Mouse (Mus musculus) heart, embryonic 16.5 days (tissue): ENCODE data around the gene Zbtb17. TPM values are rescaled to one million over a fixed set of nuclear protein-coding genes. Genes with fewer than 3 reads are reported as not detected.

Source experiments
- ATAC-seq: fragments of 200-750 bp; cut with Nextera tagmentation; replicated peaks from 2 replicates; pipeline ENCODE4 v1.8.0; 2017; ENCODE audit warnings: moderate number of reproducible peaks; ENCODE audit not compliant: insufficient read depth, low FRiP score; ENCODE audit errors: extremely low read depth
- H3K27ac ChIP-seq: fragments of 300-500 bp; sonication (generic); 2 replicates; pipeline ENCODE4 v1.5.1; 2014; ENCODE audit warnings: mild to moderate bottlenecking, low read length, control low read depth, moderate library complexity
- H3K27me3 ChIP-seq: fragments of 300-500 bp; sonication (generic); 2 replicates; pipeline ENCODE4 v1.6.1; 2014; ENCODE audit warnings: low read length, mixed read lengths; ENCODE audit not compliant: control insufficient read depth, insufficient read depth
- H3K36me3 ChIP-seq: fragments of 300-500 bp; sonication (generic); 2 replicates; pipeline ENCODE4 v1.6.1; 2014; ENCODE audit not compliant: control insufficient read depth, insufficient read depth
- H3K4me1 ChIP-seq: fragments of 300-500 bp; sonication (generic); 2 replicates; pipeline ENCODE4 v1.6.1; 2014; ENCODE audit warnings: low read length, mixed read lengths; ENCODE audit not compliant: control insufficient read depth, insufficient read depth
- H3K4me2 ChIP-seq: fragments of 300-500 bp; sonication (generic); 2 replicates; pipeline ENCODE4 v1.6.1; 2014; ENCODE audit warnings: low read depth, mild to moderate bottlenecking, control low read depth, low read length
- H3K4me3 ChIP-seq: fragments of 300-500 bp; sonication (generic); 2 replicates; pipeline ENCODE4 v1.5.1; 2014; ENCODE audit warnings: mild to moderate bottlenecking, control low read depth, low read length
- H3K9ac ChIP-seq: fragments of 300-500 bp; sonication (generic); 2 replicates; pipeline ENCODE4 v1.6.1; 2014; ENCODE audit warnings: low read length, control low read depth
- H3K9me3 ChIP-seq: fragments of 300-500 bp; sonication (generic); replicated peaks from 2 replicates; pipeline ENCODE4 v1.6.1; 2016; ENCODE audit warnings: low read length; ENCODE audit not compliant: control insufficient read depth
- WGBS: fragments of 180-500 bp; shearing (Covaris S2); extraction: QIAGEN DNeasy Blood & Tissue Kit; methylation state at CpG from one replicate; pipeline ENCODE4 v1.1.7; 2014; 5-methylcytosine and 5-hydroxymethylcytosine counted together
- polyA plus RNA-seq: library from polyadenylated mRNA; unstranded; fragments of >200 nt; fragmentation: Nextera tagmentation; extraction: Ambion mirVana; gene quantifications from 2 replicates; pipeline ENCODE4 v1.2.1, GENCODE M21; 2015

Zbtb17 gene
- polyA plus RNA-seq, 1 experiment from 2014 or later: 22.2 TPM

DNA sequence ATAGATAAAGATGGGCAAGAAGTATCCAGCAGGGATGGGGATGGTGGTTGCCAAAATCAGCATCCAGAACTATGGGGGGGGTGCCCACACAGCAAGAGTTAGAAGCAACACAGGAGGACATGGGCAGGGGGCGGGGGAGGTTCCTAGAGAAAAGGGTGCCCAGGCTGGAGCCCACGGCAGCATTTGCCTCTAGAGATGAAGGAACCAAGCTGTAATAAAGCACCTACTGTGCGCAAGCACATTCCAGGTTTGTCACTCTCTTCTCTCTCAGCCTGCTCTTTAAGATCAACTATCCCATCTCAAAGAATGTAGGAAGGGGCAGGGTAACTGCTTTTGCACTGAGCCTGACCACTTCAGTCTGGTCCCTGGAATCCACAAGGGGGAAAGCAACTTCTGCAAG lies 35.9 kb upstream of the Zbtb17 start:
- no peak for ATAC-seq
- 90% methylated on average over 3 of the region's 3 CpGs for WGBS
- Histone ChIP-seq H3K36me3 (no peaks in the 10 kb centered on the region), H3K9me3 (no peaks in the 10 kb centered on the region), H3K4me3 (no peak overlapping the region), H3K9ac (no peak overlapping the region), H3K4me1 (peaks cover 17% of the 10 kb centered on the region), H3K27ac (no peak overlapping the region), H3K27me3 (peaks cover 3% of the 10 kb centered on the region; the same call in 1 of the 2 replicates), H3K4me2 (no peak overlapping the region)

DNA sequence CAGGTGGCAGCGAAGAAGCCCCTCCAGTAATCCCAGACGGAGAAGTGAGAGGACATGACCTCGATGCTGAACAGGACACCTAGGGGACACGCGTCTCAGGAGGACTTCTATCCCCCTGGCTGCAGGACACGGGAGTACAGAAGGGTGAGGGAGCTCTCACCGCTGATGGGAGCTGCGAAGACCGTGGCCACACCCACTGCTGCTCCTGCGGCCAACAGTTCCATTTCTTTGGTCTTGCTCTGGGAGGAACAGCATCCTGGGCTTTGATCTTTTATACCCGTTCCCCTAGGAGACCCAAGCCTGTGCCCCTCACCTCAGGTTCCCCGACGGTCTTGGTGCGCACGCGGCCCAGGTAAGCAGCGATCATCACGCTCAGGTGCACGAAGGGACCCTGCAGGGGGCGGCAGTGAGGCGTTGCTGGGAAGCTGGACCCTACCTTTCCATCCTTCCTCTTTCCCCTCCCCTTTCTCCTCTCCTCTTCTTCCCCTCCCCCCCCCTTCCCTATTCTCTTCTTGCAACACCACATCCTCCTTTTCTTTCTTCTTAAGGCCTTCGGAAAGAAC lies 32.9 kb upstream of the Zbtb17 start:
- Histone ChIP-seq H3K27me3 (no peaks in the 10 kb centered on the region), H3K4me2 (no peak overlapping the region), H3K27ac (no peak overlapping the region), H3K9ac (no peak overlapping the region), H3K36me3 (no peaks in the 10 kb centered on the region), H3K4me1 (peaks cover 9% of the 10 kb centered on the region), H3K9me3 (no peaks in the 10 kb centered on the region), H3K4me3 (no peak overlapping the region)
- 27% methylated on average over 22 of the region's 22 CpGs for WGBS
- no peak for ATAC-seq

DNA sequence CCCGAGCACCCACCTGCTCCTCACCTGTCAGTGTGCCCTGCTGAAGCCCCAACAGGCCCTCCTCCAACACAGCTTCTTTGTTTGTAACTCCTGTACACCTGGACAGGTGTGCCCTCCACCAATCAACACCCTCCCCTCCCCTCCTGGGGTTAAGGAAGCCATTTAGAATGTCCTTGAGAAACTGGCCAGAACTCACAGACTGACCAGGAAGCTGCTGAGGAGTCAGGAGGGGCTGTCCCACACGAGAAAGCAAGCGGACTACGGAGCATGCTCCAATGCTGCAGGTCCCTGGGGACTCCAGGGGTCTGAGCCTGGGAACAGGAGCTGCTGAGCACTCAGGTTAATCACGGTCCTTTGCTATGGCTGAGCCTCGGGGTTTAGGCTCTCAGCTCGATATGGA lies 28.5 kb upstream of the Zbtb17 start, which contains the start of gene Clcnkb:
Gene Clcnkb (minus strand): TSS at position 91 of the 400 bp plus-strand sequence.
- Histone ChIP-seq H3K4me1 (peaks cover 16% of the 10 kb centered on the region), H3K27me3 (no peaks in the 10 kb centered on the region), H3K36me3 (no peaks in the 10 kb centered on the region), H3K4me2 (no peak within 1 kb of the TSS), H3K9ac (no peak within 1 kb of the TSS), H3K27ac (no peak within 1 kb of the TSS), H3K4me3 (no peak within 1 kb of the TSS), H3K9me3 (no peaks in the 10 kb centered on the region)
- 65% methylated on average over 7 of the region's 7 CpGs for WGBS
- no peak for ATAC-seq

DNA sequence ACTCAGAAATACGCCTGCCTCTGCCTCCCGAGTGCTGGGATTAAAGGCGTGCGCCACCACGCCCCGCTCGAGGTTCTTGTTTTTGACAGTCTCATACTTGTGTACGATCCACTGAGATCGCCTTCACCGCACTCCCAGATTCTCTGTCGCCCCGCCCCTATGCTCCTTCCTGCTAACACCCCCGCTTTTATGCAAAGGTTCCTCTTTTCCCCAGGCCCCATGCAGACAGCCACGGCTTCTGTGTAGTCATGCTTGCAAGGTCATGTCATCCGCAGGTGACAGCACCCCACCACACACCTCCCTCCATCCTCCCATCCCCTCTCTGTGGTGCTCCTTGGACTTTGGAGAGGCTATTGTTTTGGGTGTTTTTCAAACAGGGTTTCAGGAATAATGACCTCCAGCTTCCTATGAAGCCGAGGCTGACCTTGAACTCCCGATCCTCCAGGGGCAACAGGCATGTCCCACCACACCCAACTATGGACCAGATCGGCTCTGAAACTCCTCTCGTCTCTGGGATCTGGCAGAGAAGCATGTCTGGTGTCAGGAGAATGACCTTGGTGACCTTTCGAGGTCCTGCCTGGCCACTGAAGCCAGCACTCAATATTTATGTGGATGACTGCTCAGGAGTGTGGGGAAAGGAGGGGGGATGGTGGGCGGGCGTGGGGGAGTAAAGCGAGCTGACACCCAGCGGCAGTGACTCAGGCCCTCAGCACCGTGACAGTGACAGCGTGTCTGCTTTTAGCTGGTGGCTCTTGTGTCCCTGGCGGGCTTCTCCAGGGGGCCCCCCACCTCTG lies 24.9 kb upstream of the Zbtb17 start:
- Histone ChIP-seq H3K36me3 (no peaks in the 10 kb centered on the region), H3K4me2 (peak overlapping the region; percentile 64), H3K4me1 (peaks cover 21% of the 10 kb centered on the region), H3K9me3 (no peaks in the 10 kb centered on the region), H3K9ac (peak overlapping the region; percentile 98), H3K4me3 (no peak overlapping the region), H3K27ac (peak overlapping the region; percentile 100), H3K27me3 (no peaks in the 10 kb centered on the region)
- peak; percentile 29; the same call in 1 of the 2 replicates for ATAC-seq
- WGBS: 47% methylated on average over 27 of the region's 27 CpGs

DNA sequence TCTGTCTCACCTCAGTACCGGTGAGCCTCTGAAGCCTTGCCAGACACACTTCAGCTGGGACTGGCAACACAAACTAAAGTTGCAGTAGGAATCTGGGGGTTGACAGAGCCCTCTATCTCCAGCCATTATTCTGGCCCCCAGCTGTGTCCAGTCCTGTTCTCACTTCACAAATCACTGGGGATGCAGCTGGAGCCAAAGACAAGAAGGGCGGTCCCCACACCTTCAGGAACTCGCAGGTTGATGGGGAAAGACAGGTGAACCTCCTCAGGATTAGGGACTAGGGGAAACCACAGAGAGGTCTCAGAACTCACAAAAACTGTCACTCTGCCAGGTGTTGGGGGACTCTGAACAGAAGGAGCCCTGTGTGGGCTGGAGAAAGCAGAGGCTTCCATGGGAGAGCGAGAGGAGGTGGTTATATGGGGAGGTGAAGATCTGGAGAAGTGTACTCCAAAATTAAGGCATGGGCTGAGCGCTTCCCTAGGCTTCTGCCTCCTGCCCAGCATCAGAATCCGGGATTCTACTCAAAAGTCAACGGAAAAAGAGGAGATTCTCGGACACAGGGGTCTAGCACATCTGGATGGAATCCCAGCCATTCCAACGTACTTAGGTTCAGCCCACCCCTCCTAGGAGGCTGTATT lies 24.1 kb upstream of the Zbtb17 start, which contains the start of gene Hspb7:
Gene Hspb7 (plus strand): TSS at position 588 of the 638 bp plus-strand sequence.
- WGBS: 28% methylated on average over 9 of the region's 9 CpGs
- Histone ChIP-seq H3K4me1 (peaks cover 24% of the 10 kb centered on the region), H3K27ac (peak within 1 kb of the TSS; percentile 100), H3K4me2 (peak within 1 kb of the TSS; percentile 76), H3K9me3 (no peaks in the 10 kb centered on the region), H3K27me3 (no peaks in the 10 kb centered on the region), H3K9ac (peak within 1 kb of the TSS; percentile 98), H3K36me3 (no peaks in the 10 kb centered on the region), H3K4me3 (peak within 1 kb of the TSS; percentile 83)
- ATAC-seq: no peak

DNA sequence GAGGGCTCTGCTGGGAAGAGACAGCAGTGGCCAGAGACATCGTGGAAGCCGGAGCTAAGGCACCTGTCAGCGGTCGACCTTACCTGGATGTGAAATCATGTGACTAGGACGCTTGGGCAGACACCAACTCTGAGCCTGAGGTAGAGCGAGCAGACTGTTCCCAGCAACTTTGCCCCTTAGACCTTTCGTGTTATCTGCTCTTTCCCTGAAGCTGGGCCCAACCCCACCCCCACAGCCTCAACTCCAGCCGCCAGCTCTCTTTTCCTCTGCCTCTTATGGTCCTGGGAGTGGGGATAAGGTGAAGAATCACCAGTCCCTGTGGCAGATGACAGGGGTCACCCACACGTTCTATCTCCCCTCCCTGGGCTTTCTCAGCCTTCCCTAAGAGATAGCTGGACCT lies 23.6 kb upstream of the Zbtb17 start:
- H3K9me3 ChIP-seq: no peaks in the 10 kb centered on the region
- ATAC-seq: 0 out of 2 replicates have a peak, but pooled peaks have one; percentile 4
- H3K36me3 ChIP-seq: no peaks in the 10 kb centered on the region
- H3K4me1 ChIP-seq: peaks cover 25% of the 10 kb centered on the region
- WGBS: 21% methylated on average over 9 of the region's 9 CpGs
- H3K9ac ChIP-seq: peak overlapping the region; percentile 98
- peak overlapping the region; percentile 83 for H3K4me3 ChIP-seq
- no peaks in the 10 kb centered on the region for H3K27me3 ChIP-seq
- peak overlapping the region; percentile 64 for H3K4me2 ChIP-seq
- H3K27ac ChIP-seq: peak overlapping the region; percentile 100

DNA sequence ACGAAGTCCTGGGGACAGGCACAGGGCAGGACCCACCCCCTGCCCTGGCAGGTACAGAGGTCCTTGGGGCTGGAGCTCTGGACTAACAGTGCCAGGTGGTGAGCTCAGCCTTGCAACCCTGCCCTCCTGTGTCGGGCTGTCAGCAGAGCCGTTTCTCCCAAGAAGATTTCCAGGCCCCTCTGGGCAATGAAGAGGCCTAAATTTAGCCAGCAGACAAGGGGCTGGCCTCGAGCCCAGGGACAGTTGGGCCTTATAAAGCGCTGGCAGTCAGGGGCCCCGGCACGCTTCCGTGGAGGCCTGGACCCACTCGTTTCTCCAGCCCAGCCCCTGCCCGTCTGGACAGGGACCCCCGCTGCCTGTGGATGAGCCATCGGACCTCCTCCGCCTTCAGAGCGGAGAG lies 23.0 kb upstream of the Zbtb17 start:
- Histone ChIP-seq H3K9me3 (no peaks in the 10 kb centered on the region), H3K4me3 (peak overlapping the region; percentile 83), H3K27ac (peak overlapping the region; percentile 100), H3K9ac (peak overlapping the region; percentile 98), H3K4me1 (peaks cover 28% of the 10 kb centered on the region), H3K4me2 (peak overlapping the region; percentile 76), H3K36me3 (no peaks in the 10 kb centered on the region), H3K27me3 (no peaks in the 10 kb centered on the region)
- WGBS: 15% methylated on average over 14 of the region's 14 CpGs
- ATAC-seq: peak; percentile 72

DNA sequence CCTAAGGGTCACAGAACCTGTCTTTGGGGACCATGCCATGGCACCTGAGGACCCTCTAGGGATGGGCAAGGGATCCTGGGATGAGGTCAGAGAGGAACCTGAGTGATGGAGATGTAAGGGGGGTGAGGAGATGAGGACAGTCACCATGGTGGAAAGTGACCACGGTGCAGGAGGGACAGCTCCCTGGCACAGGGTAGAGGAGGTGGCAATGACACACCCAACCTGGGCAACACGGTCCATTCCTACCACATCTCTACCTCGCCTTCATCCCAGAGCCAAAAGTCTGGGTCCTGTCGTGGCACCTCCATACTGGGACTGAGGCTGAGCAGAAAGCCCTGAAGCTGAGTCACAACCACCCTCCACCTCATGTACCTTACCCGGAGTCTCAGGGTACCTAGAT lies 21.6 kb upstream of the Zbtb17 start:
- H3K9ac ChIP-seq: peak overlapping the region; percentile 98
- H3K4me3 ChIP-seq: peak overlapping the region; percentile 83
- 39% methylated on average over 5 of the region's 5 CpGs for WGBS
- peak overlapping the region; percentile 91 for H3K27ac ChIP-seq
- no peaks in the 10 kb centered on the region for H3K36me3 ChIP-seq
- peaks cover 38% of the 10 kb centered on the region for H3K4me1 ChIP-seq
- peak overlapping the region; percentile 76 for H3K4me2 ChIP-seq
- no peak for ATAC-seq
- no peaks in the 10 kb centered on the region for H3K9me3 ChIP-seq
- no peaks in the 10 kb centered on the region for H3K27me3 ChIP-seq

DNA sequence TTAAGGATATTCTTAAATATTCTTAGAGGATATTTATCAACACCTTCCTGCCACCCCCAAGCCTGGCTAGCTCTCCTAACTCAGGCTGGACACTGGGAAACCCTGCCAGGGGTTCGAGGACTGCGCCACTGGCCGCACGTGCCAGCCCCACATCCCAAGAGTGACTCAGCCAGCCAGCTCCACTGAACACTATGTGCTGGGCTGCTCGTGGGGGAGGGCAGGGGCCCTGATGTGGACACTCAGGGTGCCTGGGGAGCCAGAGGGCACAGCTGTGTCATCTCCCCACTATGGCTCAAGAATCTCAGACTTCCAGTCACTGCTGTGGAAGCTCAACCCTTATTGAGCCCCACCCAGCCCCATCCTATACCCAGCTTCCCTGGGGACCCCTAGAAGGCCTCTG lies 21.2 kb upstream of the Zbtb17 start:
- no peaks in the 10 kb centered on the region for H3K27me3 ChIP-seq
- H3K4me1 ChIP-seq: peaks cover 38% of the 10 kb centered on the region
- H3K27ac ChIP-seq: peak overlapping the region; percentile 91
- 42% methylated on average over 5 of the region's 5 CpGs for WGBS
- peak overlapping the region; percentile 76 for H3K4me2 ChIP-seq
- no peaks in the 10 kb centered on the region for H3K36me3 ChIP-seq
- no peaks in the 10 kb centered on the region for H3K9me3 ChIP-seq
- H3K4me3 ChIP-seq: peak overlapping the region; percentile 83
- ATAC-seq: no peak
- H3K9ac ChIP-seq: peak overlapping the region; percentile 98
